Mouse (Mus musculus): ENCODE measurements at regions not wholly inside any gene's neighbourhood (a gene's known extent, or its start where the extent isn't known, plus 50 kb on each side); places are given as distances from the start of the nearest gene placed in this dataset.

GRCm38 (mm10) chr14:29817548-29817947 lies 95.9 kb upstream of the Cacna2d3 start:
- TF ChIP-seq CTCF (IDR thresholded peaks at IDR 0.05; ENCODE audit: control insufficient read depth, insufficient read depth, insufficient replicate concordance, low read depth, low read length) (no peak), POLR2A (IDR thresholded peaks at IDR 0.05; ENCODE audit: control insufficient read depth, low read depth, low read length) (no peak)
